Mouse (Mus musculus): ENCODE results near the gene Mettl17. TPM values are rescaled to one million over a fixed set of nuclear protein-coding genes. Genes with fewer than 3 reads are reported as not detected.
"Not testable (repeated sequence)": the region's sequence is repeated elsewhere in the genome, so short reads cannot be mapped to it uniquely, and the experiment has no call there.

Mettl17 gene
- polyA plus RNA-seq, 1 experiment from 2014 or later: 46.2 TPM

- 0% methylated on average over 1 of the region's 1 CpGs for WGBS
- not testable (repeated sequence) for H3K27ac ChIP-seq (replicated peaks; ENCODE audit: low read depth, low read length); ATAC-seq (ENCODE audit: insufficient number of reproducible peaks, low FRiP score, low TSS enrichment, low read depth); H3K9me3 ChIP-seq (ENCODE audit: control insufficient read depth, low read length); H3K36me3 ChIP-seq (ENCODE audit: control insufficient read depth, insufficient read depth, low read length); H3K27me3 ChIP-seq (ENCODE audit: control insufficient read depth, insufficient read depth, low read length); H3K4me2 ChIP-seq (ENCODE audit: low read depth, severe bottlenecking); H3K4me1 ChIP-seq (ENCODE audit: control insufficient read depth, insufficient read depth, low read length); H3K9ac ChIP-seq (ENCODE audit: low read length); H3K4me3 ChIP-seq (ENCODE audit: low read depth, low read length)
- peak; percentile 41 for DNase-seq (ENCODE audit: low spot score)
Measured at GRCm38 (mm10) chr14:51863603-51864002, 21.0 kb upstream of the Mettl17 start.

GRCm38 (mm10) chr14:51870756-51871155, 13.9 kb upstream of the Mettl17 start:
- no peak for DNase-seq (ENCODE audit: low spot score)
- no peaks in the 10 kb centered on the region for H3K27me3 ChIP-seq (ENCODE audit: control insufficient read depth, insufficient read depth, low read length)
- H3K9ac ChIP-seq (ENCODE audit: low read length): no peak overlapping the region
- H3K4me1 ChIP-seq (ENCODE audit: control insufficient read depth, insufficient read depth, low read length): no peaks in the 10 kb centered on the region
- no peaks in the 10 kb centered on the region for H3K36me3 ChIP-seq (ENCODE audit: control insufficient read depth, insufficient read depth, low read length)
- H3K27ac ChIP-seq (replicated peaks; ENCODE audit: low read depth, low read length): no peak overlapping the region
- no peak overlapping the region for H3K4me2 ChIP-seq (ENCODE audit: low read depth, severe bottlenecking)
- ATAC-seq (ENCODE audit: insufficient number of reproducible peaks, low FRiP score, low TSS enrichment, low read depth): no peak
- 77% methylated on average over 2 of the region's 2 CpGs for WGBS
- no peaks in the 10 kb centered on the region for H3K9me3 ChIP-seq (ENCODE audit: control insufficient read depth, low read length)
- H3K4me3 ChIP-seq (ENCODE audit: low read depth, low read length): no peak overlapping the region

DNA sequence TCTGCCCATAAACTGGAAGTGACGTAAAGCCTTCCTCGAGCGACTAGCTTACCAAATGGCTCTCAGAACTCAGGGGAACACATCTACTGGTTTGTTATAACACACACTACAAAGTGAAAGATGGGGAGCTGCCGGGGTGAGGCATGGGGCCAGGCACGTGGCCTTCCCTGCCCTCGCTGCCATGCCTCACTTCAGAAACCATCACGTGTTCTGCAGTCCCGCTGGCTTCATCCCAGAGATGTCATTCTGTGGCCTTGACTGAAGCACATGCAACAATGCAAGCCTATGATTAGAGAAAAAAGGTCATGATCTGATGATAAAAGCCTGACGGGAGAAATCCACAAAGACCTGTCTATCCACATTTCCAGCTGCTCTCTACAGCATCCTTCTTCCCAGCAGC, 12.9 kb upstream of the Mettl17 start:
- H3K9ac ChIP-seq (ENCODE audit: low read length): no peak overlapping the region
- H3K36me3 ChIP-seq (ENCODE audit: control insufficient read depth, insufficient read depth, low read length): no peaks in the 10 kb centered on the region
- 83% methylated on average over 9 of the region's 9 CpGs for WGBS
- ATAC-seq (ENCODE audit: insufficient number of reproducible peaks, low FRiP score, low TSS enrichment, low read depth) (no peak), DNase-seq (ENCODE audit: low spot score) (no peak)
- no peak overlapping the region for H3K4me3 ChIP-seq (ENCODE audit: low read depth, low read length)
- no peak overlapping the region for H3K4me2 ChIP-seq (ENCODE audit: low read depth, severe bottlenecking)
- H3K27ac ChIP-seq (replicated peaks; ENCODE audit: low read depth, low read length): no peak overlapping the region
- no peaks in the 10 kb centered on the region for H3K4me1 ChIP-seq (ENCODE audit: control insufficient read depth, insufficient read depth, low read length)
- H3K9me3 ChIP-seq (ENCODE audit: control insufficient read depth, low read length): no peaks in the 10 kb centered on the region
- no peaks in the 10 kb centered on the region for H3K27me3 ChIP-seq (ENCODE audit: control insufficient read depth, insufficient read depth, low read length)

DNA sequence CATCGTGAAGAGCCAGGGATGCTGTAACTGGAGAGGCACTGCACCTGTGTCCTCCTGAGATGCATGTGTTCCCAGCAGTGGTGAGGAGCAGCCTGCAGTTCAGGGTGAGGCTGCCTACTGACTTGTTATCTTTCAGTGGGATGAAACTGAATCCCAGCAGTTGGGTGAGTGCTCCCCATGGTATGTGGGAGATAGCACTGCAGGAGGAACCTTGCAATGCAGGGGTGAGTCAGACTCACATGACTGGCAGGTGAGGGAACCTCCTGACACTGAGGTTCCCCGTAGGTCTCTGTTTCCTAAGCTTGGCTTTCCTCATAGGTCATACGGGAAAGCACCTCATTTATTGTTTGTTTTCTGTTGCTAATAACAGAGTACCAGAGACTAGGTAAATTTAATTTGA, 7.1 kb upstream of the Mettl17 start:
- H3K9ac ChIP-seq (ENCODE audit: low read length): no peak overlapping the region
- no peak overlapping the region for H3K4me3 ChIP-seq (ENCODE audit: low read depth, low read length)
- H3K27ac ChIP-seq (replicated peaks; ENCODE audit: low read depth, low read length): no peak overlapping the region
- no peaks in the 10 kb centered on the region for H3K9me3 ChIP-seq (ENCODE audit: control insufficient read depth, low read length)
- no peak overlapping the region for H3K4me2 ChIP-seq (ENCODE audit: low read depth, severe bottlenecking)
- ATAC-seq (ENCODE audit: insufficient number of reproducible peaks, low FRiP score, low TSS enrichment, low read depth) (no peak), DNase-seq (ENCODE audit: low spot score) (no peak)
- no peaks in the 10 kb centered on the region for H3K36me3 ChIP-seq (ENCODE audit: control insufficient read depth, insufficient read depth, low read length)
- 85% methylated on average over 3 of the region's 3 CpGs for WGBS
- H3K4me1 ChIP-seq (ENCODE audit: control insufficient read depth, insufficient read depth, low read length): no peaks in the 10 kb centered on the region
- H3K27me3 ChIP-seq (ENCODE audit: control insufficient read depth, insufficient read depth, low read length): no peaks in the 10 kb centered on the region

- peaks cover 8% of the 10 kb centered on the region for H3K4me1 ChIP-seq (ENCODE audit: control insufficient read depth, insufficient read depth, low read length)
- ATAC-seq (ENCODE audit: insufficient number of reproducible peaks, low FRiP score, low TSS enrichment, low read depth): peak; percentile 49
- H3K27me3 ChIP-seq (ENCODE audit: control insufficient read depth, insufficient read depth, low read length): no peaks in the 10 kb centered on the region
- no peak overlapping the region; the same call in 1 of the 2 replicates for H3K9ac ChIP-seq (ENCODE audit: low read length)
- peak; percentile 80 for DNase-seq (ENCODE audit: low spot score)
- H3K9me3 ChIP-seq (ENCODE audit: control insufficient read depth, low read length): no peaks in the 10 kb centered on the region
- peak overlapping the region; percentile 72; the same call in 1 of the 2 replicates for H3K4me3 ChIP-seq (ENCODE audit: low read depth, low read length)
- peaks cover 4% of the 10 kb centered on the region; the same call in 1 of the 2 replicates for H3K36me3 ChIP-seq (ENCODE audit: control insufficient read depth, insufficient read depth, low read length)
- 0% methylated on average over 4 of the region's 4 CpGs for WGBS
- H3K4me2 ChIP-seq (ENCODE audit: low read depth, severe bottlenecking): peak overlapping the region; percentile 81
- 0 out of 2 replicates have a peak overlapping the region, but pooled peaks have one; percentile 33 for H3K27ac ChIP-seq (replicated peaks; ENCODE audit: low read depth, low read length)
Measured at GRCm38 (mm10) chr14:51883527-51884030, 1.1 kb upstream of the Mettl17 start.

DNA sequence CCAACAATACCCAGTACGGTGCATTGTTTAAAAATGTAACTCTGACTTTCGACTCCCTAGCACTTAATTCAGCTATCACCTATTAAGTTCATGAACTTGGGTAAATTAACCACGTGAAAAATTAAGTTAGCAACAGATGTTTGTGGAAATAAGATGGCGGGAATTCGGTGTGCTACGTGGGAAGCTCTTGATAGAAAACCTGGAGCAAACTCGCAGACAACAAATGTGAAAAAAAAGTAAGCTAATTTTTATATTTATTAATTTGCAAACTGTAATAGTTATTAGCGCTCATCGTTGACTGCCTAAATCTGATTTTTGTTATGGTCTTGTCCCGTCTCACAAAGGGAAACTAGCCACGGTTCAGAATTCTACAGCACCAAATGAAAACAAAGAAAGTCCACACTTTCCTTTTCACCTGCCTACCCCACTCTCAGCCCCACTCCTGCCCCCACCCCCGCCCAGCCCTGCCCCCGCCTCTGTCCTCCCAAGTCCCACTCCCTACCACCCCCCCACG, 554 bp upstream of the Mettl17 start:
- peaks cover 9% of the 10 kb centered on the region for H3K36me3 ChIP-seq (ENCODE audit: control insufficient read depth, insufficient read depth, low read length)
- DNase-seq (ENCODE audit: low spot score) (no peak), ATAC-seq (ENCODE audit: insufficient number of reproducible peaks, low FRiP score, low TSS enrichment, low read depth) (peak; percentile 44; the same call in 1 of the 2 replicates)
- WGBS: 2% methylated on average over 14 of the region's 14 CpGs
- peak overlapping the region; percentile 74; the same call in 1 of the 2 replicates for H3K27ac ChIP-seq (replicated peaks; ENCODE audit: low read depth, low read length)
- H3K9me3 ChIP-seq (ENCODE audit: control insufficient read depth, low read length): no peaks in the 10 kb centered on the region
- no peaks in the 10 kb centered on the region for H3K27me3 ChIP-seq (ENCODE audit: control insufficient read depth, insufficient read depth, low read length)
- peak overlapping the region; percentile 45 for H3K9ac ChIP-seq (ENCODE audit: low read length)
- H3K4me3 ChIP-seq (ENCODE audit: low read depth, low read length): peak overlapping the region; percentile 72
- peak overlapping the region; percentile 81 for H3K4me2 ChIP-seq (ENCODE audit: low read depth, severe bottlenecking)
- peaks cover 8% of the 10 kb centered on the region for H3K4me1 ChIP-seq (ENCODE audit: control insufficient read depth, insufficient read depth, low read length)

DNA sequence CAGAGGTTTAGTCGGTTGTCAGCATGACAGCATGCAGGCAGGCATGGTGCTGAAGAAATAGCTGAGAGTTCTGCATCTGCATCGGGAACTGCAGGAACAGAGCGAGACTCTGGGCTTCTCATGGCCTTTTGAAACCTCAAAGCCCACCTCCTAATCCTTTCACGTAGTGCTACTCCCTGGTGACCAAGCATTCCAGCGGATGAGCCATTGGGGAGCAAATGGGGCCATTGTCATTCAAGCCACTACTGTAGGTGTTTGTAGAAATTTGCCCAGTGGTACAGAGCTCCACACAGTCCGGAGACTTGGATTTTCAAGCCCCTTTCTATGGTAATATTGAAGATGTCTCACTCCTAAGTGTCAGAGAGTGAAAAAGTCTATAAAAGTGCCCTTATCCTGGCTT, 1.4 kb downstream of the Mettl17 start:
- no peak overlapping the region for H3K4me3 ChIP-seq (ENCODE audit: low read depth, low read length)
- H3K27me3 ChIP-seq (ENCODE audit: control insufficient read depth, insufficient read depth, low read length): no peaks in the 10 kb centered on the region
- WGBS: 63% methylated on average over 6 of the region's 6 CpGs
- H3K9ac ChIP-seq (ENCODE audit: low read length): no peak overlapping the region
- peaks cover 8% of the 10 kb centered on the region for H3K4me1 ChIP-seq (ENCODE audit: control insufficient read depth, insufficient read depth, low read length)
- ATAC-seq (ENCODE audit: insufficient number of reproducible peaks, low FRiP score, low TSS enrichment, low read depth) (no peak), DNase-seq (ENCODE audit: low spot score) (no peak)
- H3K36me3 ChIP-seq (ENCODE audit: control insufficient read depth, insufficient read depth, low read length): peaks cover 13% of the 10 kb centered on the region
- H3K27ac ChIP-seq (replicated peaks; ENCODE audit: low read depth, low read length): no peak overlapping the region
- no peaks in the 10 kb centered on the region for H3K9me3 ChIP-seq (ENCODE audit: control insufficient read depth, low read length)
- H3K4me2 ChIP-seq (ENCODE audit: low read depth, severe bottlenecking): peak overlapping the region; percentile 81; the same call in 1 of the 2 replicates

GRCm38 (mm10) chr14:51889833-51890232, 5.2 kb downstream of the Mettl17 start:
- 91% methylated on average over 6 of the region's 6 CpGs for WGBS
- Histone ChIP-seq H3K36me3 (ENCODE audit: control insufficient read depth, insufficient read depth, low read length) (peaks cover 17% of the 10 kb centered on the region), H3K4me3 (ENCODE audit: low read depth, low read length) (no peak overlapping the region), H3K4me1 (ENCODE audit: control insufficient read depth, insufficient read depth, low read length) (peaks cover 8% of the 10 kb centered on the region), H3K9ac (ENCODE audit: low read length) (no peak overlapping the region), H3K27me3 (ENCODE audit: control insufficient read depth, insufficient read depth, low read length) (no peaks in the 10 kb centered on the region), H3K9me3 (ENCODE audit: control insufficient read depth, low read length) (no peaks in the 10 kb centered on the region), H3K27ac (replicated peaks; ENCODE audit: low read depth, low read length) (no peak overlapping the region), H3K4me2 (ENCODE audit: low read depth, severe bottlenecking) (no peak overlapping the region)
- ATAC-seq (ENCODE audit: insufficient number of reproducible peaks, low FRiP score, low TSS enrichment, low read depth) (no peak), DNase-seq (ENCODE audit: low spot score) (no peak)
